Mouse (Mus musculus): ENCODE measurements around the gene Krtcap3. TPM values are rescaled to one million over a fixed set of nuclear protein-coding genes. Genes with fewer than 3 reads are reported as not detected.

Krtcap3 gene
- polyA plus RNA-seq, 1 experiment from 2014 or later, result 3.0 TPM

Other genes with a start within 250 kb of the Krtcap3 start
- 116 and 118 TPM in 2 replicates for gene Atraid, start 203.4 kb upstream of the Krtcap3 start, polyA plus RNA-seq (2015; fragmentation: Nextera tagmentation; extraction: Ambion mirVana)
- gene Slc5a6, start 202.8 kb upstream of the Krtcap3 start, polyA plus RNA-seq (2015; fragmentation: Nextera tagmentation; extraction: Ambion mirVana), result 5.8 and 9.3 TPM in 2 replicates
- gene Cad, start 196.9 kb upstream of the Krtcap3 start, polyA plus RNA-seq (2015; fragmentation: Nextera tagmentation; extraction: Ambion mirVana), result 11.0 and 19.0 TPM in 2 replicates
- gene Dnajc5g, start 145.4 kb upstream of the Krtcap3 start, polyA plus RNA-seq (2015; fragmentation: Nextera tagmentation; extraction: Ambion mirVana), result not detected in 2 replicates
- 0.25 and 0.36 TPM in 2 replicates for gene Slc30a3, start 143.5 kb upstream of the Krtcap3 start, polyA plus RNA-seq (2015; fragmentation: Nextera tagmentation; extraction: Ambion mirVana)
- gene Trim54, start 135.0 kb upstream of the Krtcap3 start, polyA plus RNA-seq (2015; fragmentation: Nextera tagmentation; extraction: Ambion mirVana), result 8.0 and 9.9 TPM in 2 replicates
- not detected in 2 replicates for gene Ucn, start 112.9 kb upstream of the Krtcap3 start, polyA plus RNA-seq (2015; fragmentation: Nextera tagmentation; extraction: Ambion mirVana)
- gene Mpv17, start 97.4 kb upstream of the Krtcap3 start, polyA plus RNA-seq (2015; fragmentation: Nextera tagmentation; extraction: Ambion mirVana), result 77.0 and 83.6 TPM in 2 replicates
- 0.63 and 2.1 TPM in 2 replicates for gene Gm29609, start 71.8 kb upstream of the Krtcap3 start, polyA plus RNA-seq (2015; fragmentation: Nextera tagmentation; extraction: Ambion mirVana)
- gene Gtf3c2, start 71.5 kb upstream of the Krtcap3 start, polyA plus RNA-seq (2015; fragmentation: Nextera tagmentation; extraction: Ambion mirVana), result 37.2 and 44.8 TPM in 2 replicates
- 107 and 117 TPM in 2 replicates for gene Snx17, start 58.5 kb upstream of the Krtcap3 start, polyA plus RNA-seq (2015; fragmentation: Nextera tagmentation; extraction: Ambion mirVana)
- 51.8 and 64.7 TPM in 2 replicates for gene Eif2b4, start 58.3 kb upstream of the Krtcap3 start, polyA plus RNA-seq (2015; fragmentation: Nextera tagmentation; extraction: Ambion mirVana)
- gene Zfp513, start 49.4 kb upstream of the Krtcap3 start, polyA plus RNA-seq (2015; fragmentation: Nextera tagmentation; extraction: Ambion mirVana), result 5.4 and 8.0 TPM in 2 replicates
- 81.4 and 103 TPM in 2 replicates for gene Ppm1g, start 31.0 kb upstream of the Krtcap3 start, polyA plus RNA-seq (2015; fragmentation: Nextera tagmentation; extraction: Ambion mirVana)
- 109 and 131 TPM in 2 replicates for gene Nrbp1, start 10.8 kb upstream of the Krtcap3 start, polyA plus RNA-seq (2015; fragmentation: Nextera tagmentation; extraction: Ambion mirVana)
- gene Gm9970, start 10.5 kb upstream of the Krtcap3 start, polyA plus RNA-seq (2015; fragmentation: Nextera tagmentation; extraction: Ambion mirVana), result 0.25 and 0.28 TPM in 2 replicates
- gene Ift172, start 39.4 kb downstream of the Krtcap3 start, polyA plus RNA-seq (2015; fragmentation: Nextera tagmentation; extraction: Ambion mirVana), result 22.3 and 22.7 TPM in 2 replicates
- 16.4 and 24.1 TPM in 2 replicates for gene Fndc4, start 44.4 kb downstream of the Krtcap3 start, polyA plus RNA-seq (2015; fragmentation: Nextera tagmentation; extraction: Ambion mirVana)
- 0.09 and 0.30 TPM in 2 replicates for gene Gckr, start 45.8 kb downstream of the Krtcap3 start, polyA plus RNA-seq (2015; fragmentation: Nextera tagmentation; extraction: Ambion mirVana)
- 33.1 and 41.8 TPM in 2 replicates for gene Zfp512, start 200.7 kb downstream of the Krtcap3 start, polyA plus RNA-seq (2015; fragmentation: Nextera tagmentation; extraction: Ambion mirVana)
- not detected in 2 replicates for gene 4930548H24Rik, start 234.0 kb downstream of the Krtcap3 start, polyA plus RNA-seq (2015; fragmentation: Nextera tagmentation; extraction: Ambion mirVana)
- 36.1 and 41.8 TPM in 2 replicates for gene Gpn1, start 243.1 kb downstream of the Krtcap3 start, polyA plus RNA-seq (2015; fragmentation: Nextera tagmentation; extraction: Ambion mirVana)